Mouse (Mus musculus): ENCODE results near the gene Tnfrsf18. TPM values are rescaled to one million over a fixed set of nuclear protein-coding genes. Genes with fewer than 3 reads are reported as not detected.
A peak's percentile ranks its signal among the peaks of the same experiment; 100 is the strongest.

Tnfrsf18 gene
- polyA plus RNA-seq, 1 experiment from 2014 or later = 1.4 TPM

DNA sequence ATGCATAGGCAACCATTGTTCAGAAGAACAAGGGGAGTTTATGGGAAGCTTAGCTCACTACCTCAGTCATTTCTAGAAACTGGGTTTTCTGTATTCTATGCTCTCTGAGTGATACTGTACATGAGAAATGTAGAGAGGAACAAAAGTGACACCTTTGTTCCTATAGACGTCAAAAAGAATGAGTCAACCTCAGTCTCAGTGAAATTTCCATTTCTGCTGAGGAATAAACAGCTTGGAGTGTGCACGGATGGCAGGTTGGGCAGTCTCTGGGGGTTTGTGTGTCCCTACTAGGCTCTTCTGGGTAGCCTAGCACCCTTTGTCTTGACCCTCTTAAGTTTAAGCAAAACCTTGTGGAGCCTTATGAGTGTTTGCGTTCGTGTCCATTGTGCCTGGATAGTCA, 17.6 kb upstream of the Tnfrsf18 start:
- Histone ChIP-seq H3K36me3 (ENCODE audit: control insufficient read depth, insufficient read depth, low read length) (peaks cover 23% of the 10 kb centered on the region), H3K4me2 (ENCODE audit: low read depth, low read length) (no peak overlapping the region), H3K27me3 (replicated peaks; ENCODE audit: control insufficient read depth, insufficient read depth, low read length) (no peaks in the 10 kb centered on the region), H3K9ac (ENCODE audit: low read depth, low read length) (no peak overlapping the region), H3K27ac (ENCODE audit: low read length) (no peak overlapping the region), H3K4me1 (ENCODE audit: control insufficient read depth, insufficient read depth, low read length) (no peaks in the 10 kb centered on the region), H3K4me3 (ENCODE audit: low read length) (no peak overlapping the region), H3K9me3 (ENCODE audit: control insufficient read depth, low read length) (no peaks in the 10 kb centered on the region)
- no peak for ATAC-seq
- WGBS = 94% methylated on average over 4 of the region's 4 CpGs

DNA sequence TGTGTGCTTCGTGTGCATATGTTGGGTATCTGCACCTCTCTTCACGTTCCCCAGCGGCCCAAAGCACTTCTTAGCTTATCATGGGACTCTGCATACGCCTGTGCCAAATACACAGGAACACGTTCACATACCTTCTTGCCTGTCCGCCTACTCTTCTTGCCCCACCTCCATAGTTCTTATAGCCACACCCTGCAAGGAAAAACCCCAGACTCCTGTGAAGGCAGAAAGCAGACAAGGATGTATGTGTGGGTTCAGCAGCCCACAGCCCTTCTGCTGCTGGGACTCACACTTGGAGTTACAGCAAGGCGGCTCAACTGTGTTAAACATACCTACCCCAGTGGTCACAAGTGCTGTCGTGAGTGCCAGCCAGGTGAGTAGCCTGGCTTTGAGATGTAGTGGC, 12.3 kb upstream of the Tnfrsf18 start, which contains the start of gene Tnfrsf4:
TSS of gene Tnfrsf4 (plus strand) at position 207 of the 400 bp plus-strand sequence.
- no peak; the same call in 1 of the 2 replicates for ATAC-seq
- H3K4me2 ChIP-seq (ENCODE audit: low read depth, low read length) = no peak within 1 kb of the TSS
- no peak within 1 kb of the TSS for H3K4me3 ChIP-seq (ENCODE audit: low read length)
- H3K9me3 ChIP-seq (ENCODE audit: control insufficient read depth, low read length) = no peaks in the 10 kb centered on the region
- H3K4me1 ChIP-seq (ENCODE audit: control insufficient read depth, insufficient read depth, low read length) = no peaks in the 10 kb centered on the region
- WGBS = 82% methylated on average over 8 of the region's 8 CpGs
- no peak within 1 kb of the TSS for H3K27ac ChIP-seq (ENCODE audit: low read length)
- H3K9ac ChIP-seq (ENCODE audit: low read depth, low read length) = no peak within 1 kb of the TSS
- H3K36me3 ChIP-seq (ENCODE audit: control insufficient read depth, insufficient read depth, low read length) = peaks cover 20% of the 10 kb centered on the region
- H3K27me3 ChIP-seq (replicated peaks; ENCODE audit: control insufficient read depth, insufficient read depth, low read length) = no peaks in the 10 kb centered on the region

- Histone ChIP-seq H3K4me1 (ENCODE audit: control insufficient read depth, insufficient read depth, low read length) (no peaks in the 10 kb centered on the region), H3K27ac (ENCODE audit: low read length) (no peak overlapping the region), H3K27me3 (replicated peaks; ENCODE audit: control insufficient read depth, insufficient read depth, low read length) (no peaks in the 10 kb centered on the region), H3K9me3 (ENCODE audit: control insufficient read depth, low read length) (no peaks in the 10 kb centered on the region), H3K4me3 (ENCODE audit: low read length) (no peak overlapping the region), H3K9ac (ENCODE audit: low read depth, low read length) (no peak overlapping the region), H3K36me3 (ENCODE audit: control insufficient read depth, insufficient read depth, low read length) (peaks cover 13% of the 10 kb centered on the region), H3K4me2 (ENCODE audit: low read depth, low read length) (no peak overlapping the region)
- ATAC-seq = no peak
- 87% methylated on average over 2 of the region's 2 CpGs for WGBS
Measured at GRCm38 (mm10) chr4:156014436-156014835, 11.5 kb upstream of the Tnfrsf18 start.

DNA sequence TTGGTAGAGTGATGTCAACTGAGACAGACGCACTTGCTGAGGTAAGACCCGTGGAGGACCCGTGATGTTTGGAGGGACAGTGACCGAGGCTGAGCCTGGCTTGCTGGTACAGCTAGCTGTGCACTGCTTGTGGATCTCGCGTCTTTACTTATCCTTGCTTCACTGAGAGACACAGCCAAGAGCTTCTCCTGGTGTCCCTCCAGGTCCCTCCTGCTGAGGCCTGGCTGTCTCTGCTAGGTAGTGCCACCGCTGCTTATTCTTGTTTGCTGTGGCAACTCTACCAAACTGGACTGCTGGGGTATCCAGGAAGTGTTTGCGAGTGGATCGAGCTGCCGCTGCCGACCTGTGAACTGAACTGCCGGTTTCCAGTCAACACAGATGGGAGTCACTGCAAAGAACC, 6.2 kb upstream of the Tnfrsf18 start:
- Histone ChIP-seq H3K9ac (ENCODE audit: low read depth, low read length) (no peak overlapping the region), H3K4me1 (ENCODE audit: control insufficient read depth, insufficient read depth, low read length) (no peaks in the 10 kb centered on the region), H3K27ac (ENCODE audit: low read length) (no peak overlapping the region), H3K4me2 (ENCODE audit: low read depth, low read length) (no peak overlapping the region), H3K4me3 (ENCODE audit: low read length) (no peak overlapping the region), H3K36me3 (ENCODE audit: control insufficient read depth, insufficient read depth, low read length) (no peaks in the 10 kb centered on the region), H3K27me3 (replicated peaks; ENCODE audit: control insufficient read depth, insufficient read depth, low read length) (no peaks in the 10 kb centered on the region), H3K9me3 (ENCODE audit: control insufficient read depth, low read length) (no peaks in the 10 kb centered on the region)
- ATAC-seq = no peak
- WGBS = 90% methylated on average over 12 of the region's 12 CpGs

DNA sequence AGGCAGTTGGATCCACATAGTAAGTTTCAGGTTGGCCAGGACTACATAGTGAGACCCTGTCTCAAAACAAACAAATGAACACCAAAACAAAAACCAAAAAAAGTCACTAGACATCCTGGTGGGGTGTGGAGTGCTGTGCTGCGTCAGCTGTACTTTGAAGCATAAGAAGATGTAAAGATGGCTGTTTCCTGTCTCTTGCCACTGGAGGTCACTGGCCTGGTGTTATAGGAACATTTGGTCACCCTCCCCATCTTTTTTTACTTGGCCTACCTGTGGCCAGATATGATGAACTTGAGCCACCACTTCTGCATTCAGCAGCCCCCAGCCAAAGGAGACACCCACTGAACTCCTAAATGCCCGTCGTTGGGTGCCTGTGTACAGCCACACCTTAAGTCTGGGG, 4.6 kb upstream of the Tnfrsf18 start:
- Histone ChIP-seq H3K36me3 (ENCODE audit: control insufficient read depth, insufficient read depth, low read length) (no peaks in the 10 kb centered on the region), H3K4me1 (ENCODE audit: control insufficient read depth, insufficient read depth, low read length) (no peaks in the 10 kb centered on the region), H3K27me3 (replicated peaks; ENCODE audit: control insufficient read depth, insufficient read depth, low read length) (no peaks in the 10 kb centered on the region), H3K9ac (ENCODE audit: low read depth, low read length) (no peak overlapping the region), H3K4me3 (ENCODE audit: low read length) (no peak overlapping the region), H3K4me2 (ENCODE audit: low read depth, low read length) (no peak overlapping the region), H3K27ac (ENCODE audit: low read length) (no peak overlapping the region), H3K9me3 (ENCODE audit: control insufficient read depth, low read length) (no peaks in the 10 kb centered on the region)
- ATAC-seq = no peak
- 65% methylated on average over 3 of the region's 3 CpGs for WGBS

DNA sequence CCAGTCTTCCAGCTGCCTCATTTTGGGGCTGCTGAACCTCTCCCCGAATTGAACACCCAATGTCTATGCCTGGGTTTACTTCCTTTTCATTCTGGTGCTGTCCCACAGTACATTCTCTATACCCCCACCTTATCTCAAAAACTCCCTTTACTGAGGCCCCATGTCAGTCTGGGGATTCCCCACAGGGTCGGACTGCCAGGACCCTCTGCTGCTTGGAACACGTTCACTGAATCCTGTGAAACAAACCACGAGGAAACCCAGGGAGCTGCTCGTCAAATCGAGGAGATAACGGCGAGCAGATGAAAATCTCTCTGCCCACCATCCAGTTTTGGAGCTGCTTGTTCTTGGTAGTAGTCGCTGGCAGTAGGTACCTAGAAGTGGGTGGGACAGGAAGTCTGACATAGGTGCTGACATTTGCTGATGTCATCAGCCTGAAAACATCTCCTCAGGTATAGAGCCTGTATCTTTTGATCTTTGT, 4.0 kb upstream of the Tnfrsf18 start:
- ATAC-seq = no peak; the same call in 1 of the 2 replicates
- H3K36me3 ChIP-seq (ENCODE audit: control insufficient read depth, insufficient read depth, low read length) = no peaks in the 10 kb centered on the region
- 63% methylated on average over 9 of the region's 9 CpGs for WGBS

DNA sequence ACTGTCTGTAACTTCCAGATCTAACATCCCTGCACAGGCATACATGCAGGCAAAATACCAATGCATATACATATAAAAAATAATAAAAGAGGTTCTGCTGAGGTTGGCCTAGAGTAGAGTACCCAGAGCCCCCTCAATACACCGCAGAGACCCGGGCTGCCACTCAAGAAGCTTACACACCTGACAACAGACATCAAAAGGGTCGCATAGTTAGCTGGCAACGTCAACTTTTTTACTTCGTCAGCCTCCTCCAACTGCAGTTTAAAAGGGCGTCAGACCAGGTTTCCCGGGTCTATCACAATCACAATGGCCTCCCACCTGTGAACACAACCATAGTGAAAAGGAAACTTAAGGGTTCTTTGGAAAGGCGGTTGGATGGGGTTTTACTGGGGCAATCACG, 2.4 kb upstream of the Tnfrsf18 start:
- Histone ChIP-seq H3K4me3 (ENCODE audit: low read length) (no peak overlapping the region), H3K4me2 (ENCODE audit: low read depth, low read length) (no peak overlapping the region), H3K27ac (ENCODE audit: low read length) (no peak overlapping the region), H3K9me3 (ENCODE audit: control insufficient read depth, low read length) (no peaks in the 10 kb centered on the region), H3K27me3 (replicated peaks; ENCODE audit: control insufficient read depth, insufficient read depth, low read length) (no peaks in the 10 kb centered on the region), H3K36me3 (ENCODE audit: control insufficient read depth, insufficient read depth, low read length) (peaks cover 2% of the 10 kb centered on the region; the same call in 1 of the 2 replicates), H3K9ac (ENCODE audit: low read depth, low read length) (no peak overlapping the region), H3K4me1 (ENCODE audit: control insufficient read depth, insufficient read depth, low read length) (no peaks in the 10 kb centered on the region)
- no peak for ATAC-seq
- 85% methylated on average over 9 of the region's 9 CpGs for WGBS

More for the DNA sequence above, 4.0 kb upstream of the Tnfrsf18 start:
- H3K27ac ChIP-seq (ENCODE audit: low read length) = no peak overlapping the region
- no peak overlapping the region for H3K9ac ChIP-seq (ENCODE audit: low read depth, low read length)
- no peaks in the 10 kb centered on the region for H3K4me1 ChIP-seq (ENCODE audit: control insufficient read depth, insufficient read depth, low read length)
- H3K27me3 ChIP-seq (replicated peaks; ENCODE audit: control insufficient read depth, insufficient read depth, low read length) = no peaks in the 10 kb centered on the region
- no peak overlapping the region for H3K4me2 ChIP-seq (ENCODE audit: low read depth, low read length)
- H3K4me3 ChIP-seq (ENCODE audit: low read length) = no peak overlapping the region
- no peaks in the 10 kb centered on the region for H3K9me3 ChIP-seq (ENCODE audit: control insufficient read depth, low read length)

GRCm38 (mm10) chr4:156024184-156024583, 1.8 kb upstream of the Tnfrsf18 start:
- no peak for ATAC-seq
- Histone ChIP-seq H3K4me2 (ENCODE audit: low read depth, low read length) (no peak overlapping the region), H3K9me3 (ENCODE audit: control insufficient read depth, low read length) (no peaks in the 10 kb centered on the region), H3K4me1 (ENCODE audit: control insufficient read depth, insufficient read depth, low read length) (no peaks in the 10 kb centered on the region), H3K9ac (ENCODE audit: low read depth, low read length) (no peak overlapping the region), H3K36me3 (ENCODE audit: control insufficient read depth, insufficient read depth, low read length) (peaks cover 2% of the 10 kb centered on the region; the same call in 1 of the 2 replicates), H3K4me3 (ENCODE audit: low read length) (no peak overlapping the region), H3K27me3 (replicated peaks; ENCODE audit: control insufficient read depth, insufficient read depth, low read length) (no peaks in the 10 kb centered on the region), H3K27ac (ENCODE audit: low read length) (no peak overlapping the region)
- 90% methylated on average over 7 of the region's 7 CpGs for WGBS

- peaks cover 22% of the 10 kb centered on the region for H3K4me1 ChIP-seq (ENCODE audit: control insufficient read depth, insufficient read depth, low read length)
- no peaks in the 10 kb centered on the region for H3K9me3 ChIP-seq (ENCODE audit: control insufficient read depth, low read length)
- no peak overlapping the region for H3K9ac ChIP-seq (ENCODE audit: low read depth, low read length)
- H3K27ac ChIP-seq (ENCODE audit: low read length) = no peak overlapping the region
- H3K27me3 ChIP-seq (replicated peaks; ENCODE audit: control insufficient read depth, insufficient read depth, low read length) = no peaks in the 10 kb centered on the region
- no peak for ATAC-seq
- WGBS = 88% methylated on average over 7 of the region's 7 CpGs
- H3K36me3 ChIP-seq (ENCODE audit: control insufficient read depth, insufficient read depth, low read length) = peaks cover 5% of the 10 kb centered on the region; the same call in 1 of the 2 replicates
- no peak overlapping the region for H3K4me3 ChIP-seq (ENCODE audit: low read length)
- no peak overlapping the region for H3K4me2 ChIP-seq (ENCODE audit: low read depth, low read length)
Measured at GRCm38 (mm10) chr4:156028580-156028979, 2.6 kb downstream of the Tnfrsf18 start.

DNA sequence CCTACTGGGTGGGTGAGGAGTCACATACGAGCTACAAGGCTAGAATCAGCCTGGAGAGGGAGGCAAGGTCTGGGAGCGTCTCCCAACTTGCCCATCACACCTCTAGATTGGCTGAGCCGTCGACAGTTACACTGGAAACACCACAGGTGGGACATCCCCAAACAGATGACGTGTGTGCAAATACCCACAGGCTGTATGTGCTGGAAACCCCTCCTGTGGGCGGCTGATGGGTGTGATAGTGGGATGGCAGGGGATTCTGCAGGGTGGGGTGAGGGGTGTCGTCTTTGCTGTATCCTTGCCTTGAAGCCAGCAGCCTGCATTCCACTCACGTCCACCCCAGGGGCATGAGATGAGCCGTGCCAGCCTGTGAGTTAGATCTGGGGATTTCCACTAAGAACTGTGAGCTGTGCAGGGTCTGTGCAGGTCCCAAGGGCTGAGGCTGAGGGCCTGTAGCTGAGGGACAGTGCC, 4.7 kb downstream of the Tnfrsf18 start:
- H3K27me3 ChIP-seq (replicated peaks; ENCODE audit: control insufficient read depth, insufficient read depth, low read length) = peaks cover 4% of the 10 kb centered on the region; the same call in 1 of the 2 replicates
- peaks cover 5% of the 10 kb centered on the region; the same call in 1 of the 2 replicates for H3K36me3 ChIP-seq (ENCODE audit: control insufficient read depth, insufficient read depth, low read length)
- H3K4me3 ChIP-seq (ENCODE audit: low read length) = peak overlapping the region; percentile 53
- H3K4me1 ChIP-seq (ENCODE audit: control insufficient read depth, insufficient read depth, low read length) = peaks cover 22% of the 10 kb centered on the region
- H3K27ac ChIP-seq (ENCODE audit: low read length) = 0 out of 2 replicates have a peak overlapping the region, but pooled peaks have one; percentile 16
- 42% methylated on average over 9 of the region's 9 CpGs for WGBS
- ATAC-seq = peak; percentile 1; the same call in 1 of the 2 replicates
- no peaks in the 10 kb centered on the region for H3K9me3 ChIP-seq (ENCODE audit: control insufficient read depth, low read length)
- peak overlapping the region; percentile 77 for H3K4me2 ChIP-seq (ENCODE audit: low read depth, low read length)
- peak overlapping the region; percentile 76 for H3K9ac ChIP-seq (ENCODE audit: low read depth, low read length)
